Mouse (Mus musculus) gastrocnemius, postnatal 14 days (tissue): ENCODE measurements around the gene March1. TPM values are rescaled to one million over a fixed set of nuclear protein-coding genes. Genes with fewer than 3 reads are reported as not detected.

Experiments
- DNase-seq: peaks from one replicate; pipeline ENCODE4 v3.0.0; 2021; ENCODE audit warnings: mixed read lengths
- intact Hi-C: fragments of 180-260 bp; cut with DNase I; formaldehyde crosslinking; loops from one replicate; pipeline ENCODE4 v1.15.1; 2025; ENCODE audit warnings: low total_unique reads
- total RNA-seq, 2 experiments: library from RNA; stranded (reverse); gene quantifications; 2 replicates each; pipeline ENCODE4 v1.2.3; 2021

The March1 gene
- total RNA-seq, 2 experiments from 2014 or later, result 0.86 to 0.92 TPM

DNA sequence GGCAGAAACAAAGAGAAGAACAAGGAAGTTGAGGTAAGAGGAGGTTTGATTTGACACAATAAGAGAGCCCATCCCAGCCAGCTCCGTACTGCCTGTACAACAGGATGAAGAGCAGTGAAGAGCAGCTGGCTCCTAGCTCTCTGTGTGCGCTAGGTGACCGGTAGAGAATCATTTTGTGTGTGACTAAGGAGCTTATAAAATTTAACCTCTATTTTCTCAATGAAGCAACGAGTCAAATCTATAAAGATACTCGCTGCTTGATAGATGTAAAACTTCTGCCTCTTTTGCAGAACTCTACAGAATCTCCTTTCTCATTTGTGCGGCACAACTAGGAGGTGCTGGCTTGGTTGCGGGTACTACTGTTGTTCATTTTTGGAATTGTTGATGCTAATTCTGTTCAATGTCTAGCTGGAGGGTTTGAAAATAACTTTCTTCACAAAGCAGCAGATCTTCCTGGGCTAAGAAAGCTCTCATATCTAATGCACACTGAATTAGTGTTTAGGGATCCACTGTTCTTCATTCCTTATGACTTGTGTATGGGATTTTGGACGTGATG, 349.6 kb downstream of the March1 start:
- no peak for DNase-seq
- intact Hi-C loops, result no loop called here

DNA sequence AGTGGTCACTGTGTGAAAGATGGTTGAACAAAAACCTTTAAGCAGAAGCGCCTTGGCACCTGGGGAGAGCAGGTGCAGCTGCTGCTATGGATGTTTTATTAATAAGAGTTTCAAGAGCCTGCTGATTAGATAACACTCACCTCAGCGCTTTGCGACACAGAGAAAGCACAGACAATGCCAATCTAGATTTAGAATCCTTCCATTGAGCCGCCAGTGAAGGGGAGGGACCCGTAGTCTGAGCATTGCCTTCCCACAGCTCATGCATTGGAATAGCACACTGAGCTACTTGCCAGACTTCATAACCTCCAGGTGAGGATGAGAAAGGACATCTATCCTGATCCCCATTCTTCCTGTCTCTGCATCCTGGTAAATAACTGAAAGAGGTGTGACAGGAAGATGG, 359.2 kb downstream of the March1 start:
- no peak for DNase-seq
- intact Hi-C loops, result no loop called here

DNA sequence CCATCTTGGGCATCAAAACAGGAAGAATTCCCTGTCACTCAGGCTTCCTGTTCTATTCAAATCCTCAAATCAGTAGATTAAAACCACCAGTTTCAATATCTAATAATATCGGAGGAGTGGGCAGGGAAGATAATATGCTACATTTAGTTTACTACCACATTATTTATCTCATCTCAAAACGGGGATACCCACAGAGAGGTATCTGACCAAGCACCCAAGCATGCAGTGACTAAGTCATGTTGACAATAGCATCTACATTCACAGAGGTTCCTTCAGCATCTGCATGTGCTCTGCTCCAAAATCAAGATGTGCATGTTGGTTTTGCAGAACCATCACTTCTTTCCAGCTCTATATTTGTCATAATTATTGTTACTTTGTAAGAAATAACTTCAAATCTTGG, 364.3 kb downstream of the March1 start:
- no peak for DNase-seq
- intact Hi-C loops, result no loop called here

GRCm38 (mm10) chr8:65987665-65988064, 370.0 kb downstream of the March1 start:
- intact Hi-C loops, result no loop called here
- no peak for DNase-seq

GRCm38 (mm10) chr8:66022815-66023214, 405.1 kb downstream of the March1 start:
- DNase-seq, result no peak
- intact Hi-C loops, result no loop called here

DNA sequence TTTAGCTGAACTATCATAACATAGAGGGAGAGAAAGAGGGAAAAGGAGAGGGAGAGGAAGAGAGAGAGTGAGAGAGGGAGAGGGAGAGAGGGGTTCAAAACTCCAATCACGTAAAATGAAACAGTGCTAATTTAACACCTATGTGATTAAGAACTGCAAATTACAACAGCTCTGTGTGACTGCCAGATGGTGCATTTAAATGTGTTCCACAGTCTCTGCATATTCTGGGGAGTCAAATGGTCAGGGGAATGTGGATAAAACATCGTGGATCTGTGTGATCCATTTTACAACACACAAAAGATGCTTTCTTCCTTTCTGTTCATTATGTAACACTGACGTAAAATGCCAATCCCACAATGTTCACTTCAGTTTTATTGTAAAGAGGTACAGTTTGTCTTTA, 416.0 kb downstream of the March1 start:
- intact Hi-C loops, result no loop called here
- DNase-seq, result no peak

GRCm38 (mm10) chr8:66034429-66034828, 416.7 kb downstream of the March1 start:
- no peak for DNase-seq
- intact Hi-C loops, result no loop called here

- intact Hi-C loops, result no loop called here
- DNase-seq, result no peak
These were observed 476.5 kb downstream of the March1 start for GRCm38 (mm10) chr8:66094152-66094551.

GRCm38 (mm10) chr8:66098148-66098547, 480.4 kb downstream of the March1 start:
- intact Hi-C loops, result no loop called here
- DNase-seq, result no peak

- intact Hi-C loops, result no loop called here
- DNase-seq, result no peak
These were observed 501.6 kb downstream of the March1 start for GRCm38 (mm10) chr8:66119294-66119693.

DNA sequence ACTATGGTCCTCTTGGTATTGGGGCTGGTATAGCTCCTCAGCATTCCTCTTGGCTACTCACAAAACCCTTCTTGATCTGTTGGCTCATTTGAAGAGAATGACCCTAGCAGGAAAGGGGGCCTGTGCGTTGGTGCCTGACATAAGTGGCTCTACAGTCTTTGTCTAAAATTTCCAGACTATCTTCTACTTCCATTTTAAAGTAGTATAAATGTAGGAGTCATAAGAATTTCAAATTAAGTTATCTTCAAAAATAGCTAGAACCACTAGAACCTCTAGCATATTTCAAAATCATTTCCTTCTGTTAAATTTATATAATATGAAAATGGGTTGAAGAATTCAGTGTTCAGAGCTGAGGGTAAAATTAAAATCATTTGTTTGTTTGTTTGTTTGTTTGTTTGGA, 541.9 kb downstream of the March1 start:
- intact Hi-C loops, result no loop called here
- no peak for DNase-seq

DNA sequence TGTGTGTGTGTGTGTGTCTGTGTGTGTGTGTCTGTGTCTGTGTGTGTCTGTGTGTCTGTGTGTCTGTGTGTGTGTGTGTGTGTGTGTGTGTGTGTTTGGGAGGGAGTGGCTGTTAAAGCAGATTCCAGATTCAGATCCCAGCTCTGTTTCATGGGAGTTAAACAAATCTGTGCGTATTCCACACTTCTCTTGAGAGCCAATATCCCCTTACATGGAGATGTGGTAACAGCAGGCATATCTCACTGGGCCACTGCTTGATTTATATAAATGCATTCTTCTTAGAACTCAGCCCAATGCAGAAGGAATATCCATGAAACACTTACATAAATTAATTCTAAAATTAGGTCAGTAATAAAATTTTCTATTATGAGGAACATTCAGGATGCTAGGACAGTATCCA, 549.1 kb downstream of the March1 start:
- intact Hi-C loops, result no loop called here
- no peak for DNase-seq

- intact Hi-C loops, result no loop called here
- no peak for DNase-seq
These were observed 549.9 kb downstream of the March1 start for GRCm38 (mm10) chr8:66167405-66168173.

GRCm38 (mm10) chr8:66179336-66179735, 561.6 kb downstream of the March1 start:
- no peak for DNase-seq
- intact Hi-C loops, result loop anchor here (2.0 kb wide), 1 partner anchor 21 kb away; no protein-coding TSS in a partner anchor

GRCm38 (mm10) chr8:66181265-66181664, 563.6 kb downstream of the March1 start:
- intact Hi-C loops, result no loop called here
- no peak for DNase-seq

DNA sequence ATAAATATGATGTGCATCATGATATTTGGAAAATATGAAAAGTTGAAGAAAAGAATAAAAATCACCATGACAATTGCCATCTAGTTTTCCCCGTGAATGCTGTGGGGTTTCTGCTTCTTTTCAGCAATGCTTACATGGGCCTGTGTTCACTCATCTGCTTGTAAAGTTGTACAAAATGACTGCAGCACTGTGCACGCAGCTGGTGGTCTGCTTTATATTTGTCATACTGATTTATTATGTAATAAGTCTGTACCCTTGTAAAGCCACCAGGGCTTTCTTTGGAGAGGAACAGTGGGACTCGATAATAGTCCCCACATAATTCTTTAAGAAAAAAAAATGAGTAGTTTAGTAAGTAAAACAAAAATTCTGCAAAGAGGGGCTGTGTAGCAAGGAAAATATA, 564.6 kb downstream of the March1 start:
- DNase-seq, result no peak
- intact Hi-C loops, result no loop called here

DNA sequence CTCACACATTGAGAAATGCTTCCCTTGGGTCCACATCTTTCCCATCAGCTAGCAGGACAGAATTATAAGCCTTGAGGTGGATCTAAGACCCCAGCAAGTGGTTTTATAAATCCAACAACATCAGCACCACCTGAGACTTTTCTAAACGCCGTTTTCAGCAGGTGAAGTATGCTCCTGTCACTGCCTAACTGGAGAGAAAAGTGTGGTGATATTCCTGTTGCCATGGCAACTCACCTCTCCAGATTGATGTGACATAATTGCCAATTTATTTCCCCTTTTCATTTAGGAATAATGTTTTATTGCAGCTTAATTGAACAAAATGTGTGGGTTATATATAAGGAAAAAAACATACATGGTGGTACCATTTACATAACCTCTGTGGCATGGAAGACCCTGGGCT, 565.8 kb downstream of the March1 start:
- DNase-seq, result no peak

DNA sequence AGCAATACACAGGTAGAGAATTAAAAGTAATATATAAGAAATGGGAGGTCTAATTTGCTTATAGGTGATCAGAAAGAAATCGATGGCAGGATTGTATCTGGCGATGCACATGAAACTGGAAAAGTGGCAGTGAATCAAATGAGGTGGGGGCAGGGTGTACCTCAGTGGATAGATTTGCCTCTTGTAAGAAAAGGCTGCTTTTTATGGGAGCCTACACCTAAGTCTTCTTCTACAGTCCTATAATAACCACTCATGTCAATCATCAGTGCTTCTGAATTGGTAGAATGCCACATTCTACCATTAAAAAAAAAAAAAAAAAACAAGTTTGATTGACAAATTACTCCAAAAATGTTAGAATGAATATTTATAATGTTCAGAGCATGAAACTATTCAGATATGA, 567.5 kb downstream of the March1 start:
- DNase-seq, result no peak
- intact Hi-C loops, result no loop called here

More for the DNA sequence above, 565.8 kb downstream of the March1 start:
- intact Hi-C loops, result no loop called here

GRCm38 (mm10) chr8:66194416-66194815, 576.7 kb downstream of the March1 start:
- intact Hi-C loops, result no loop called here
- DNase-seq, result no peak

DNA sequence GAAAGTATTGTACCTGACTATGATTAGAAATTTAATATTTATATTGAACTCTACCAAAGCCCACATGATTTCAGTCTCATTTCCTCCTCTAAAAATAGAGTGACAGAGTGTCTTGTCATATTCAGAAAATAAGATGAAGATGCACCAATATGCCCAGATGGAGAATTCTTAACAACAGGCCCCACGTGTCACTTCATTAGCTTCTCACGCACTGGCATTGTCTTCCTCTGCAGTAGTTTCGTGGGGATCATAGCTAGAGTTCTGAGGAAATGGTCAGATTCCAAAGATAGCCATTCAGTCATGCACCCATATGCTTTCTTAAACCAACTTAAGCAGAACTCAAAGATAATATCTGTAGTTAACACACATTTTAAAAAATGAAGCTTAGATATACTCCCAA, 582.5 kb downstream of the March1 start:
- intact Hi-C loops, result loop anchor here (2.0 kb wide), 1 partner anchor 21 kb away; no protein-coding TSS in a partner anchor
- DNase-seq, result no peak

DNA sequence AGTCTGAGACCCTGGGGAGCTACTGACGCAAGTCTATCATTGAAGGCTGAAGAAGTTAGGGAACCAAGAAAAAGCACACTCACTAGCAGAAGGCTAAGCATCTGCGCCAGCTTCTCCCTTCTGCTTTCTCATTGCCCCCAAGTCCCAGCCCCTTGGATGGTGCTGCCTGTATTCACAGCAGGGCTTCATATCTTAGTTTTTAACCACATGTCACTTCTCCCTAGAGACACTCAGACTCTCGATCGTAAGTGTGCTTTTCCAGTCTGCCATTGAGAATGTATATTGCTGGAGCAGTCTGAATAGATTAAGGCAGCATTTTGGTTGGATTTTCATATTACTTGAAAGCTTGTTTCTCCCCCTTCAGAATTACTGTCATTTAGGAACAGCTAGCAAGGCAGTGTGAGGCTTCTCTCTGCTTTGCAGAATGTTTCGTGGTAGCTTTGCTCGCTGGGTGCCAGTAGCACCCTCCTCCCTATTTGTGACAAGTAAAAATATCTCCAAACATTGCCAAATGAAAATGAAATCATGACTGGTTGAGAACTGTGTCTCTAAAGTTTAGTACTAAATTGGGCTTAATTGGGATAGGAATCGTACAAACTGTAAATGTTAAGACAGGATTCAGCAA, 586.2 kb downstream of the March1 start:
- intact Hi-C loops, result no loop called here
- DNase-seq, result no peak
